Mouse (Mus musculus): ENCODE results near the gene Cnnm1.

- TF ChIP-seq ZC3H11A (IDR thresholded peaks at IDR 0.05; ENCODE audit: borderline replicate concordance, low read depth, low read length) (no peak), ZNF384 (IDR thresholded peaks at IDR 0.05; ENCODE audit: low read depth, low read length) (no peak), MAFK (IDR thresholded peaks at IDR 0.05; ENCODE audit: insufficient read depth, low read depth, low read length) (no peak), CHD2 (IDR thresholded peaks at IDR 0.05; ENCODE audit: low read depth, low read length) (no peak)
Observed at GRCm38 (mm10) chr19:43493878-43494277, 53.6 kb downstream of the Cnnm1 start.

All from ES-E14 (cell line).